Mouse (Mus musculus) kidney, postnatal 4 days (tissue): ENCODE measurements around the gene Fam183b.
"Not testable (repeated sequence)": the region's sequence is repeated elsewhere in the genome, so short reads cannot be mapped to it uniquely, and the experiment has no call there.

ENCODE experiments used
- DNase-seq, 2 experiments: peaks; one replicate each; pipeline ENCODE4 v3.0.0; 2021; ENCODE audit warnings: mixed read lengths in 2 of 2

The Fam183b gene

DNA sequence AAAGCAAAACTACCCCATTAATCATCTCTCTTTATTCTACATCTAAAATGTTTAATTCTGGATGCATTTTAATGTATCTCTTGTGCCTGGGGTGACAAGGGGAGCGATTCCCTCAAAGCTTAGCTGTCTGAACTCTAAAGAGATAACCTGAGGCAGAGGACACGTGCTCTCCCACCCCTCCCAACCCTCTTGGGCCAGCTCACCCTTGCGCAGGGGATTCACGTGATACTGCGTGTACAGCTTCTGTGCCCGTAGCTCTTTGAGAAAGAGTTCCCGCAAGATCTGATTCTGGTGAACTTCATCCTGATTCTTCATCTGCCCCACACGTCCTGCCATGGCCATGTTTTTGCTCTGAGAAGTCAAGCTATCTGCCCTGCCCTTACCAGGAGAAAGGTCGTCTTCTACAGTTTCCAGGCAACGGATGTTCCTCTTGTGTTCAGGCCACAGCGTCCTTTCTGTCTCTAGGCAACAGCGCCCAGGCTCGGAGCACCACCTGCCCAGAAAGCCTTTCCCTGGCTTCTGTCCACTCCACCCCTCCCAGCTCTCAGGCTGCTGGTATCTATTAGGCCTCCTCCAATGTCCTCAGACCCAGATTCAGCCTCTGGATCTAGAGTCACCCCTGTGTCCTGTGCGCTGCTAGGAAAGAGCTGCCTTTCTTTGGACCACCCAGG is at the start of gene Fam183b:
Gene Fam183b (minus strand): TSS at position 403 of the 671 bp plus-strand sequence.
- DNase-seq, result peak in 1 of 2 experiments; percentile 6

DNA sequence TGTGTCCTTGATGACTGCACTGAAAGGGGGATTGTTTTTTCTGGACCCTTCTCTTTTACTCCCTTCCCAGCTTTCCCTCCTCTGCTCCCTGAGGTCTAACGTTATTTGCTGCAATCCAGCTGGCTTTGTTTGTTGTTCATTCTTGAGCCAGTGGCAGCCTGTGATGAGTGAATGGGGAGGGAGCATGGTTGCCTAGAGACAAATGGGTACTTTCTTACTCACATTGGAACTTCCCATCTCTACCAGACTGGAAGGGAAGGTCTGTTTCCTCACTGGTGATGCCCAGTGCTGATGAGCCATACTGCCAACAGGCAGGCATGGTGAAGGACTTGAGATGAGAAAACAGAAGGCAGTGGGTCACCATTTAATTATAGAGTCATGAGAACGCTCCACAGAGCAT is 48.0 kb upstream of the Fam183b start:
- no peak for DNase-seq

DNA sequence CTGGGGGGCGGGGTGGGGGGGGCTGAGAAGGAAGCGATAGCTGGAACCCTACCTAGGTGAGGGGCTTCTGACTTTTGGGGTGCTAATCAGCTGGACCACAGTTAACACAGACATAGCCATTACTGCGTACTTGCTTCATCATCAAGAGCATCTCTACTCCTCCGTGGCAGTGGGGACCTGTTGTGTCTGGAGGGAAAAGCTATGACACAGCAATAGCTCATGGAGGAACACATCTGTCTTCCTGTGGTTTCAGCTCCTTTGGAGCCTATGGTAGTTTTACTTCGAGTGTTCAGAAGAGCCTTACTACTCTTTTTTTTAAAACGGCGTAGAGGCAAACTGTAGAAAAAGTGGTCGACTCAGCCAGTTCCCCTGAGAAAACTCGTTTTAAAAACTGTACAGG is 45.9 kb upstream of the Fam183b start:
- DNase-seq, result no peak

DNA sequence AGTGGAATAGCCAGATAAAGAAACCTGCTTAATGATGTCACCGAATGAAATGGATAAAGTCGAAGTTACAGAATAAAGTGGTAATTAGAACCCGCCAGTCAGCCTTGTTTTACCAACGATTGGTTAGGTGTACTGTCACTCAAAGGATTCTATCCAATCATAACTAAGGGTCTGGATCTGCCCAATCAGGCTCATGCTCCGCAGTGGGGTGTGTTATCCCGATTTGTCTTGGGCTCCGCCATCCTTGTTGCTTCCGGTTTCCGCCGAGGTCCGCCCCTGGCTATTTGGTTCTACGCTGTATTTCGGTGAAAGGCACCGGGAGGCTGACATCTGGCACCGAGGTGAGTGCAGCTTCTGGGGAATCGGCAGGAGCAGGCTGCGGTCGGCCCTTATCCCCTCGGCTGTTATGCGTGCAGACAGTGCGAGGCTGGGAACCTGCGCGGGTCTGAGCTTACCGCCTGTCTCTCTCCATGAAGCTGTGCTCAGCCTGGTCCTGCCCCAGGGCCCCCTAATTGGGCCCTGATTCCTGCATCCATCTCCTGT is 45.2 kb upstream of the Fam183b start, which contains the start of gene Gm12258:
Gene Gm12258 (plus strand): TSS at position 240 of the 543 bp plus-strand sequence.
- peak; percentile 78 to 87 for DNase-seq

DNA sequence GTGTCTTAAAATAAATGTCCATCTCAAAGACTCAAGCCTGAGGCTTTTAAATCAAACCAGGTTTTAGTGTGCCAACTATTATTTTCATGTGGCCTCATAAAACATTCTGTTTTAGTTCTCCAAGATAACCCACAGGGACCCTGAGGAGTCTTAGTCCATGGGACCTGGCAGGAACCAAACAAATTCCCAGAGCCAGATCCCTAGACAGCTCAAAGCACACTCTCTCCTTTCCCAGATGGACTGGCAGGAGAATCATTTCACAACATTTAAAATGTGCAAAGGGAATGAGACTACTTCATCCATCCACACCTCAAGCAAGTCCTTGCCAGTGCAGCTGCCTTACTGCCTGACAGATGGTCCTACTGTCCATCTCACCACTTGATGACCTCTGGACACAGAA is 37.2 kb upstream of the Fam183b start, which contains the start of gene Olfr311:
Gene Olfr311 (plus strand): TSS at position 301 of the 400 bp plus-strand sequence.
- DNase-seq, result not testable (repeated sequence)

DNA sequence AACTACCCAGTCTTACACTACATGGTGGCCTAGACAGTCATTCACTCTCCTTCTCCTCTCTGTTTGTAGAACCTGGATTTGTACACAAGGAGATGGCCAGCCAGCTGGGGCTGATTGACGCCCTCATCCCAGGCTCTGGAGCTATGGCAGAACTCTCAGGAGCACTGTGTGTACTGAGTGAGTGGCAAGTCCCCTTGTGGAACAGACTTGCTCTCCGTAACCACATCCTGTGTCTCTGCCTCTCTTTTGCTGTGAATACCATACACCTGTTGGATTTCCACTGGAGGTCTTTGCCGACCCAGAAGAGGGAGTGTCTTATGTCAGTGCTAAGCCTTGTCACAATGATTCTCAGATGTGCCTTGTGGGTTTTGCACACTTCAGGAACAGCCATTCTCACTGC is 30.8 kb upstream of the Fam183b start:
- not testable (repeated sequence) for DNase-seq

DNA sequence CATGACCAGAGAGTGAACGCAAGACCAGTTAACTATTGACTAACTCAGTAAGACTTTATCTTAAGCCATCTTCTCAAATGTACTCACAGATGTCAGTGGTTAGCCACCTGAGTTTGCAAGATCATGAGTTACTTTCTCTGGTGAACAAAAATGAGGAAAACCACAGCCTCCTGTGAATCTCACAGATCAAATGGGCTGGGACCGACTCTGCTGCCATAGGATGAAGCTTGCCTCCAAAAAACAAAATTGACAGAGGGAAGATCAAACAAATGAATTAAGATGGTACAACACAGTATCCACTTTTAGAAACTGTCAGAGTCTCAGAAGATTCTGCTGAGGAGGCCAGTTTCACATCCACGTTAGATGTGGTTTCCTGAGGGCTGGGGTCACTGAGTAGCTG is 28.0 kb upstream of the Fam183b start:
- DNase-seq, result no peak

DNA sequence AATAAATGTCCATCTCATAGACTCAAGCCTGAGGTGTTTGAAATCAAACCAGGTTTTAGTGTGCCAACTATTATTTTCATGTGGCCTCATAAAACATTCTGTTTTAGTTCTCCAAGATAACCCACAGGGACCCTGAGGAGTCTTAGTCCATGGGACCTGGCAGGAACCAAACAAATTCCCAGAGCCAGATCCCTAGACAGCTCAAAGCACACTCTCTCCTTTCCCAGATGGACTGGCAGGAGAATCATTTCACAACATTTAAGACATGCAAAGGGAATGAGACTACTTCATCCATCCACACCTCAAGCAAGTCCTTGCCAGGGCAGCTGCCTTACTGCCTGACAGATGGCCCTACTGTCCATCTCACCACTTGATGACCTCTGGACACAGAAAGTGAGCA is 27.2 kb upstream of the Fam183b start, which contains the start of gene Olfr312:
Gene Olfr312 (plus strand): TSS at position 301 of the 400 bp plus-strand sequence.
- DNase-seq, result not testable (repeated sequence)

DNA sequence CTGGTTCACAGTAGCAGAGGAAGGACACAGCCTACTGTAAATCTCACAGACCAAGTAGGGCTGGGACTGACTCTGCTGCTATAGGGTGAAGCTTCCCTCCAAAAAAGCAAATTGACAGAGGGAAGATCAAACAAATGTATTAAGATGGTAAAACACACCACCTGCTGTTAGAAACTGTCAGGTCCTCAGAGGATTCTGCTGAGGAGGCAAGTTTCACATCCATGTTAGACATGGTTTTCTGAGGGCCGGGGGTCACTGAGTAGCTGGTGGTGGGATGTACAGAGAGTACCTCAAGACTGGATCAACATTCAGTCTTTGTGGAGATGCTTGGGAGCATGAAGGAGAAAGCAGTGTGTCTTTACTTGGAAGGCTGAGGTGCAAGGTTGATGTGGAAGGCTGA is 13.9 kb upstream of the Fam183b start:
- no peak for DNase-seq

DNA sequence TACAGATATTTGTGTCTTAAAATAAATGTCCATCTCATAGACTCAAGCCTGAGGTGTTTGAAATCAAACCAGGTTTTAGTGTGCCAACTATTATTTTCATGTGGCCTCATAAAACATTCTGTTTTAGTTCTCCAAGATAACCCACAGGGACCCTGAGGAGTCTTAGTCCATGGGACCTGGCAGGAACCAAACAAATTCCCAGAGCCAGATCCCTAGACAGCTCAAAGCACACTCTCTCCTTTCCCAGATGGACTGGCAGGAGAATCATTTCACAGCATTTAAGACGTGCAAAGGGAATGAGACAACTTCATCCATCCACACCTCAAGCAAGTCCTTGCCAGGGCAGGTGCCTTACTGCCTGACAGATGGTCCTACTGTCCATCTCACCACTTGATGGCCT is 12.9 kb upstream of the Fam183b start, which contains the start of gene Olfr313:
Gene Olfr313 (plus strand): TSS at position 301 of the 400 bp plus-strand sequence.
- DNase-seq, result not testable (repeated sequence)

DNA sequence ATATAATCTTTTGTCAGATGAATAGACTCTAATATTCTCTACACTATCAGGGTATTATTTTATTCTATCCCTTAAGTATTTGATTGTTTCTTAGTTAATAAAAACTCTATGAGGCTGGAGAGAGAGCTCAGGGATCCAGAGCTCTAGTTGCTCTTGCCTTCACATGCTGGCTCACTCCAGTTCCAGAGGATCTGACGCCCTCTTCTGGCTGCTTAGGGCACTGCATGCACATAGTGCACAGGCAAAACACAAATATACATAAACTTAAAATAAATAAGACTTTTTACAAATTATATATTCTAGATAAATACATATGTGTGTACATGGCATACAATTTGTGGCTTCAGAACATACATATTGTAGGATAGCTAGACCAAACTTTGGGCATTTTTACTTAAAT is 10.2 kb upstream of the Fam183b start:
- no peak for DNase-seq

DNA sequence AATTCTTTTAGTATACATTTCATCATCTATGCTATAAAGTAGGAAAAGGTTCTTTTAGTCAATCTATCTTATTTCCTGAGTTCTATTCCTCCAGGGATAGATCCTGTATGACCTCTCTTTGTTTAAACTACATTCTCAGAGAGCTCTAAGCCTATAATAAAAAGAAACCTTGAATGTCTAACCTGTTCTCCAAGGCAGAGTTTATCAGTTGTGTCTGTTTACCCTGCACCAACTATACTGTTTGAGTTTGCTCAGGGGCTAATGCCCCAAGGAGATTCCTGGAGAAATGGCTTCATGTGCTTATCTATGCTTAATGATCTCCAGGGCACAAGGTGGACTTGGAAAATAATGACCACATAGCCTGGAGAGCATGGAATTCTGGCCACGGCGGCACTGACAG is 2.6 kb upstream of the Fam183b start:
- no peak for DNase-seq

DNA sequence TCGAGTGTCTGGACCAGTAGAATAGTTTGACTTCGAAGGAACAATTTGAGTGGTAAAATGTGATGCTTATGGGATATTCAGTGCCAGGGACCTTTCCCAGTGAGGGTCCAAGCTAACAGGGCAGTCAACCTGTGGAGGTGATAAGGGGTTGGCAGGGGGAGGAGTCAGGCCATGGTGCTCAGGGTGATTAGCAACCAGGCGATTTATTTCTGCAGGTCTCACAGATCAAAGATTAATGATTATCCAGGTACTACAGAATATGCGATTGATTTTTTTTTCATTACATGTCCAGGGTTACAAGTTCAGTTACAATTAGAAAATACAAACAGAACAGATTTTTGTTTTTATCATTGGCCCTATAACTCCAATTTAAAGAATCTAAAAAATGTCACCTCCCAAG is 2.1 kb upstream of the Fam183b start:
- no peak for DNase-seq

DNA sequence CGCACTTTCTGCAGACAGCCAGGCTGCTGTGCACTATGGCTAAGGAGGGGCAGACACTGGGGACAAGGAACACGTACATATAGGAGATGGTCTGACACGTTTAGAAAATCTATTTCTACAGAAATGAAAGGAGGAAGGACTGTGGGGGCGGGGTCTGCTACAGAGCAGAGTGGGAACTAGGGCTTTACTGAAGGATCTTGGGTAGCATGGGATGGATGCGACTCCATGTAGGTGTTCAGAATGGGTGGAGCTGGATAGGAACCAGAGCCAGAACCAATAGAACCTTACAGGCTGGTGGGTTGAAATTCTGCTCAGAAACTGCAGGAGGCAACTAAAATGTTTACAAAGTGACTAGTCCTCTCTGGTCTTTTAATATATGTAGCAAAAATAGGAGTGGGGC is 2.0 kb downstream of the Fam183b start:
- DNase-seq, result no peak

DNA sequence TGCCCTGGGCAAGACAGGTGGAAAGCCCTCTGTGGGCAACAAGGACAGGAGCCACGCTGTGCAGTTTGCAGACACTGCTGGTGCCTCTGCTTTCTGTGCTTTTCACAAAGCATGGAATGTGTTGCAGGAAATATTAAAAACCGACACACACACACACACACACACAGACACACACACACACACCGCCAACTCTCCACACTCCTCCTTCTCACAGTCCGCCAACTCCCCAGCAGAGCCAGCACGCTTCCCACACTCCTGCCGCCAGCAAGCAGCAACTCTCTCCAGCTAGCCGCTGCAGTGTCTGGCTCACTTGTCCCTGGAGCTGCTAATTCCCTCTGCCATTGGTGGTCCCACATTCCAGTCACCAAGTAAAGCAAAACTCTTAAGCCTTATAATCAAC is 4.9 kb downstream of the Fam183b start:
- peak; percentile 9 to 13 for DNase-seq

DNA sequence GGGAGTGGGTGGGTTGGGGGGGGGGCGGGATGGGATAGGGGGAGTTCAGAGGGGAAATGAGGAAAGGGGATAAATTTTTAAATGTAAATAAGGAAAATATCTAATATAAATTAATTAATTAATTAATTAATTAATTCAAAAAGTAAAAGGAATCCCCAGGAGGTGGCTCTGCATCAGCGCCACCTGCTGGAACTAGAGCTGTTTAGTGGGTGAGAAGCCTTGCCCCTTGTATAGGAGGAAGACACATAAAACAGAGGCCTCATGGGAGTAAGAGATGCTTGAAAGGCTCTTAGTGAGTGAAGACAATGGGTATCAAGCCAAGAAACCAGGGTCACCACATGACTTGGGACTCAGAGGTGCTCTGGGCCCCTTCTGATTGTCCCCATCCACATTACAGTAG is 5.9 kb downstream of the Fam183b start:
- no peak for DNase-seq

DNA sequence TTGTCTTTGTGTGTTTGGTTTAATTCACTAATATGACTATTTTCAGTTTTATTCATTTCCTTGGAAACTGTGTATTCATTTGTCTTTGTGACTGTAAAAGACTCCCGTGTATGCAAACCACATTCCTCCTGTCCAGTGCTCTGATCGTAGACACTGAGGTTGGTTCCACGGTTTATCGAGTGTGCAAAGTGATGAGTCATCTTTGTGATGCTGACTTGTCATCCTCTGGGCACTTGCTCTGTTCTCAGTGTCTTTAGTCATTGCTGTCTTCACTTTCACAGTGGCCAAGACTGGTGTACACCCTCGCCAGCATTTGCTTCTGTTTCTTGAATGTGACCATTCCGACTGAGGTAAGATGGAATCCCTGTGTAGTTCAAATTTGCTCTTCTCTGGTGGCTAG is 11.1 kb downstream of the Fam183b start:
- DNase-seq, result no peak

DNA sequence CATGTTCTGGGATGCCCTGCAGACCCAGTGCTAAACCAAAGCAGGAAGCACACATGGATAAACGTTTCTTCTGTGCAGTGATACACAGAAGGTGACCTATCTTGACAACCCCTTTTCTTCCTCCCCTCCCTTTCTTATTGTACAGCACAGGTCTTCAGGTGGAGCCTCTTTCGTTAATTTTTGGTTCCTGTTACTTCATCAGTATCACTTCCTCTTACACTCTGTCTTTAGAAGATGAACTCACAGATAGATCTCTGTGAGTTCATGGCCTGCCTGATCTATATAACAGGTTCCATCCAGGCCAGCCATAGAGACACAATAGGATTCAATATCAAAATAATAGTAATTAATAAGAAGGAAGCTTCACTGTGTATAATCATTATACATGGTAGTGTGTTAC is 11.7 kb downstream of the Fam183b start:
- DNase-seq, result no peak

DNA sequence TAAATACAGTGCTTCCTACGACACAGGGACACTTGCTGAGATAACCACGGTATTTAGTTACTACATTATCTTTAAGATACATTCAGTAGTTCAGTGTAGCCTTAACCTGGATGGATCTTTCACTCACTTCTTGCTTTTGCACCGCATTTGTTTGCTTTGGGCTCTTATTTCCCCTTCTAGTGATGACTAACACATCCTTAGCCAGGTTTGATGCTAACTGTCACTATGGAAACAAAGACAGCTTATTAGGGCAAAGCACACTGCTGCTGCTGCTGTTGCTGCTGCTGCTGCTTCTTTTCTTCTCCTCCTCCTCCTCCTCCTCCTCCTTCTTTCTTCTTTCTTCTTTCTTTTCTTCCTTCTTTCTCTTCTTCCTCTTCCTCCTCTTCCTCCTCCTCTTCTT is 12.2 kb downstream of the Fam183b start:
- DNase-seq, result no peak

DNA sequence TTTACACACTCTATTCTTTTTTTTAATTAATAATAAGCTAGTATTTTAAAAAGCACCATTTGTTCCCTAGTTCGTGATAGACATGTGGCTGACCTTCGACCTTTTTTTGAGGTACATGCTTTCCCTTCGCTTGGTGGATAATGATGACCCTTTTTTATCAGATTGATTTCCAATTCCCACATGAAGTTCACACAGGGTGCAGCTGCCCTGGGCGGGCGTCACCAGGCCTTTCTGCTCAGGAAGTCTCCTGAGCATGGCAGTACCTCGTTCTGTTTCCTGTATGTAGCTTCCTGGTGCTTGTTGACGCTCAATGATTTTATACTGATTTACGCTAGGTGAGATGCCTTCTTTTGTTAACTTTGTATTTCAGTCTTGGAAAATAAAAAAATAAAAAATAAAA is 13.4 kb downstream of the Fam183b start:
- DNase-seq, result no peak

DNA sequence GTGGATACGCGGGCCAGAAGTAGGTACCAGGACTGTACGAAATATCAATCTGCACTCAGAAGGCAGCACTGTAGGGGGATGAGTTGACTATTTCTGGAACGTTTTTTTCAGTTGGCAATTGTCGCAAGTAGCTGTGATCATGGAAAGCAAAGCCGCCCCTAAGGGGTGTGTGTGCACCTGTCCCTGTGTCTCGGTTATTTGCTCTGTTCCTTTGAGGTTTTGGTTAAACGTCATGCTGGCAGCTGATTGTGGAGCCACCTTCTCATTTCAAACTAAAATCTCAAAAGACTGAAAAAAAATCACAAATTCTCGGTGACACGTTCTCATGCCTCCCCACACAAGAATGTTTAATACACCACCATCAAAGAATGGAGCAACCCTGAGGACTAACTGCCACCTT is 14.1 kb downstream of the Fam183b start:
- DNase-seq, result no peak

DNA sequence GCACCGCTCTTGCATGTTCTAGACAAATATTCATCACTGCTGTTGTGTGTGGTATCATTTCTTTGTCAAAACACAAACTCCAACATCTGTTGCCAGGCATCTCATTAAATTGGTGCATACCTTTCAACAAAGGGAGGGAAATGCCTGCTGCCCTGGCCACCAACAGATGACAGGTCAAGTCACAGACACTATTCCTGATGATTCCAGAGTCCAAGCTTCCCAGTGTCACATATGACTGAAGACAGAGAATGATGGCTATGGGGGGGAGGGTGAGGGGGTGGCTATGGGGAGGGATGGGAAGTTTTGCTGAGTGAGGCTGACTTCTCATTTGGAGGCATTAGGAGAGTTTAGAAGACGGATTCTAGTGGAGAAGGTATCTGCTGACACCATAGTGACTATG is 17.6 kb downstream of the Fam183b start:
- DNase-seq, result no peak

DNA sequence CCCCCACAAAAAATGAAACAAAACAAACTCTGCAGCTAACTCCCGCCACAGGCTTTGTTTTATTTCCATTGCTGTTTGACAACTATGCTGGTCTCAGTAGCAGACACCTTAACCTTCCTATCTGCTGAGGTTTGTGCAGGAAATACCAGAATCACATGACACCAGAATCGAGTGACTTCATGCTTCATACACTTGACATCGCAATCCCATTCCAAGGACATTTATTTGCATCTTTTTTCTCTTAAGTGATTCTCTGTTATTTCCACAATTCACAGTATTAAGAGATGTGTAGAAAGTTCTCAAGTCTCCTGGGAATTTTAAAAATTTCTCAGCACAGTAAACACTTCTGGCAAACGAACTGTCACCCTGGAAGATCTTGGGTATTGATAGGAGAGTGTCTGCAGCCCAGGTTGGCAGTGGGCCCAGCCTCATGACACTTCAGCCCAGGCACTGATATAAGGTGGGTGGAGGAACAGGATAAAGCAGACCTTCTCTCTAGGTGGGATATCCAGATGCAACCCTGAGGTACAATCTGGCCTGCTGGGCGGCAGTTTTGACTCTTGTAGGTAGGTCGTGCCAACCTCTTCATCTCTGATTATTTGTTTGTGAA is 19.2 kb downstream of the Fam183b start, which contains the start of gene Olfr314:
Gene Olfr314 (plus strand): TSS at position 473 of the 610 bp plus-strand sequence.
- no peak for DNase-seq

DNA sequence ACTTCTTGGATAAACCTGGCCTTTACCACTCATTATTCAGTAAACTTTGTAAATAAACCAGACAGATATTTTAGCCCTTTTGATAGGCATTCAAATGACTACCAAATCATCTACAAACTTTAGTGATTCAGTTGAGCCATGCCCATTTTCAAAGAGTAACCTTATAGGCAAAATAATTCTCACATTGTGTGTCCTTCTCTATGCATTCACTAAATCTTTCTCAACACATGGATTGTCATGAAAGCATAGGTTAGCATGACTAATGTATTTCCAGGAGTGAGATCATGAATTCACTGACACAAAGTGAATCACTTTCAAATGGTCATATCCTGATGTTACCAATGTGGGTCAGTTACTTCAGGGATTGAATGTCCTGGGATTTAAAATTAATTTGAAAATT is 28.9 kb downstream of the Fam183b start, which contains the start of gene Olfr315:
Gene Olfr315 (plus strand): TSS at position 301 of the 400 bp plus-strand sequence.
- DNase-seq, result no peak
